Mouse (Mus musculus) MN1 (cell line): ENCODE measurements around the gene Nfxl1.
"Not testable (repeated sequence)": the region's sequence is repeated elsewhere in the genome, so short reads cannot be mapped to it uniquely, and the experiment has no call there.

ENCODE experiments used
- DNase-seq: peaks from one replicate; pipeline ENCODE4 v3.0.0-alpha.2; 2016; ENCODE audit warnings: low spot score

Gene Nfxl1

DNA sequence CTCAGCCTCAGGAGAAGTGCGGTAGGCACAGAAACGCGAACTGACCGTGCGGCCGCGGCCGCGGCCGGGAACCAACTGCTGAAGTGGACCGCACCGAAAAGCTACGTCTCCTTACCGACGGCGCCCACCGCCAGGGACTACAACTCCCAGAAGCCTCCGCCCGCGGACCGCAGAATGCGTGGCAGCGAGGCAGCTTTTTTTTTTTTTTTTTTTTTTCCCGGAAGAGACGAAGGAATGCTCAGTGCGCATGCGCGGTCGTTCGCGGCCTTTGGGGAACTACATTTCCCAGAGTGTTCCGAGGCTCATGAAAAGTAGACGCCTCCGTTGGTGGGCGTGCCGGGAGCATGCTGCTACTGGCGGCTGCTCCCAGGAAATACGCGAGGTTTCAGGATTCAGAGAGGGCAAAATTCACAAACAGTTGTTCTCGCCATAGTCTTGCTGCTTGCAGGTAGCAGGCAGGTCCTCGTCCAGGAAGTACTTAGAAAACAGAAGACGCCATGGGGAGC is at the start of gene Nfxl1:
TSS of gene Nfxl1 (minus strand) at position 141 of the 506 bp plus-strand sequence.
- DNase-seq, result peak; percentile 99

DNA sequence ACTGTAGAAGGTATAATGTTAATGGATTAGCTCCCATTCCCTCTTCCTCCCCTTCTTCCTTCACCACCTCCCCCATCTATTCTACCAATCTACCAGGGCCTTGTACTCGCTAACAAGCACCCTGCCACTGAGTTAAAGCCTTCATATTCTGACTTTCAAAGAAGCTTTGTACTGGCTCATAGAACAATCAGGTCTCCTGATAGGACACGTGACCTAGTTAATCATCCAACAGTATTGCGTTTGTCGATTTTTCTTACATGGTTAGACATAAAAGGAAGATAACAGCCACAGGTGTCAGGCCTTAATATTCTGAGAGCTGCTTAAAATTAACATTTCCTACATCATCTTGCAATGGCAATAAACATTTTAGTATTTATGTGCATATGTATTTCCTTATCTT is 43.7 kb upstream of the Nfxl1 start:
- no peak for DNase-seq

DNA sequence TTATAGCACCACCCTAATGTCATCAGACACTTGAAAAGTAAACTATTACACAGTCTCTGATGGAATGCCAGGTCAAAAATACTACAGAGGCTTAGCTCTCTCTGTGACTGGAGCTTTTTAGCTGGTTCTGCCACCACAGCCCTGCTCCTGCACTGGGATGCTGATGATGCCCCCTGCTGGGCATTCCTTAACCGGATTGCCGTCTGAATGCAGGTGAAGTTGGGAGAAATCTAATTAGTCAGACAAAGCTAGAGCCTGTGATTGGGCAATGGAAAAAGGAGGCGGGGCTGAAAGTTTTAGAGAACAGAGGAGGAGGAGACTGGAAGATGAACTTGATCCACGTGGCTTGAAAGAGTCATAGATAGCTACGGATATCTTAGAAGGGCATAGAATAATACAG is 41.5 kb upstream of the Nfxl1 start:
- no peak for DNase-seq

DNA sequence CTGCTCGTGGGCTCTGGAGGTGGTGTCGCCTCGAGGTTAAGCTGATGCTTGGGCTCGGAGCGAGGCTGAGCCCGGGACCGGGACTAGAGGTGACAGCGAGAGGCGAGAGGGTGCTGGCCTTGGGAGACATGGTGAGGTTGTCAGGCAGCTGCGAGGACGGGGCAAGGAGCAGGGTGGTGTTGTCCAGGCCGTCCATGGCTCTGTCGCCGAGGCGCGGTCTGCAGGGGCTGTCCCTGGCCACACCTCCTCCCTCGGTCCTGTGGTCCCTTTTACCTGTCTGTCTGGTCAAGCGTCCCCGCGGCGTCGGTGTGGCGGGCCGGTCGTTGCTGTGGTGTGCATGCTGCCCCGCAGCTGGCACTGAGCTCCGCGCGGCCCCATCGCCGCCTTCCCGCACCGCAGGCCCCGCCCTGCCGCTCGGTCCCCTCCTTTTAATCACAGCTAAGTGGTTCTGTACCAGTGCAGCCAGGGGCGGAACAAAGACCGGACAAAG is 27.8 kb upstream of the Nfxl1 start, which contains the start of gene Gm5868:
TSS of gene Gm5868 (minus strand) at position 360 of the 490 bp plus-strand sequence.
- DNase-seq, result peak; percentile 23

DNA sequence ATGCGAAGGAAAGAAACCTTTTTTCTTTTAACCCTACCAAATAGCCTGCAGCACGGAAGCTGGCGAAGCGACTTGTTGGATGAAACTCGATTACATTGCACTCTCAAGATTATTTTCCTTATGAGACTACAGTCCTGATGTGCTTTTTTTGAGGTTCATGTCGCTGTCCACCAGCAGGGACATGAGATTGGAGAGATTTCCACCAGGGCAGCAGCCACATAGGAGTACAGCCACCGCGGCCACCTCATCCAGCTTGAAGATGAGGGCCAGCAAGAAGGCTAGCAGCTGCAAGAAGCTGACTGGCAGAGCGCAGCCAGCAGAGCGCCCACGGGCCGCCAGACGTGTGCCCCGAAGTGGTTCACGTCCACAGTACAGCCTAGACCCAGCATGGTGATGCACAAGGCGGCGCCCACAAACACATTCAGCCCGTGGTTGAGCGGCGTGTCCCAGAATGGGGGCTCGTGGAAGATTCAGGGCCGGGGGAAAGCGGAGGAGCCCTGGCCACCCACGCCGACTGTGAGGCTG is 27.2 kb upstream of the Nfxl1 start:
- DNase-seq, result not testable (repeated sequence)

DNA sequence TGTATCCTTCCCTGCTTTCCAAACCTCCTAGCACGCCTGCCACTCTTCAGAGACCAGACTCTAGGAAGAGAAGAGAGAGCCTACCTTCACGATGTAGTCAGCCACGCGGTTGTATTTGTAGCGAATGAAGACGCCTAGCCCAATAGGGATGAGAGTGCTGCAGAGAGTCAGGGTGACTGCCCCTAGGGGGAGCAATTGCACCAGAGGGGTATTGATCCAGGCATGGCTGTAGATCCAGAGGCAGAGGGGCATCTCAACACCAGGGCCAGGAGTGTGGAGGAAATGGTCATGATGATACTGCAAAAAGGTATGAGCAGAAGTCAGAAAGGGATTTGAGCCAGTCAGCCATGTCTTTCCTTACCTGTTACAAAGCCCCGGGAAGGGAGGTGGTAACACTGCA is 26.6 kb upstream of the Nfxl1 start:
- DNase-seq, result not testable (repeated sequence)

DNA sequence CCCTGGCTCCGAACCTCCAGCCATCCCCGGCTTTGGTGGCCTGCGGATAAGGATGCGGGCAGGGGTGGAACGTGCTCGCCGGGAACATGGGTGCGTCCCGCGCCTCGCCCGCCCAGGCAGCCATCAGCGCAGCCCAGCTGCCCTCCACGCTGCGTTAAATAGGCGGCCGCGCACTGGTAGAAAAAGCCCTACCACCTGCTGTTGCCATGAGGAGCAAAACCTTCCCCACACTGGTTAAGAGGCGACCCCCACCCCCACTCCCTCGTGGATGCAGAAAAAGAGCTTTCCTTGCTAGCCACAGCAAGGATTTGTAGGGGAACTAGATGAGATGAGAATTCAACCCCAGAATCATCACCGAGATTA is 21.5 kb upstream of the Nfxl1 start, which contains the start of gene Zar1:
TSS of gene Zar1 (minus strand) at position 285 of the 363 bp plus-strand sequence.
- DNase-seq, result not testable (repeated sequence)

DNA sequence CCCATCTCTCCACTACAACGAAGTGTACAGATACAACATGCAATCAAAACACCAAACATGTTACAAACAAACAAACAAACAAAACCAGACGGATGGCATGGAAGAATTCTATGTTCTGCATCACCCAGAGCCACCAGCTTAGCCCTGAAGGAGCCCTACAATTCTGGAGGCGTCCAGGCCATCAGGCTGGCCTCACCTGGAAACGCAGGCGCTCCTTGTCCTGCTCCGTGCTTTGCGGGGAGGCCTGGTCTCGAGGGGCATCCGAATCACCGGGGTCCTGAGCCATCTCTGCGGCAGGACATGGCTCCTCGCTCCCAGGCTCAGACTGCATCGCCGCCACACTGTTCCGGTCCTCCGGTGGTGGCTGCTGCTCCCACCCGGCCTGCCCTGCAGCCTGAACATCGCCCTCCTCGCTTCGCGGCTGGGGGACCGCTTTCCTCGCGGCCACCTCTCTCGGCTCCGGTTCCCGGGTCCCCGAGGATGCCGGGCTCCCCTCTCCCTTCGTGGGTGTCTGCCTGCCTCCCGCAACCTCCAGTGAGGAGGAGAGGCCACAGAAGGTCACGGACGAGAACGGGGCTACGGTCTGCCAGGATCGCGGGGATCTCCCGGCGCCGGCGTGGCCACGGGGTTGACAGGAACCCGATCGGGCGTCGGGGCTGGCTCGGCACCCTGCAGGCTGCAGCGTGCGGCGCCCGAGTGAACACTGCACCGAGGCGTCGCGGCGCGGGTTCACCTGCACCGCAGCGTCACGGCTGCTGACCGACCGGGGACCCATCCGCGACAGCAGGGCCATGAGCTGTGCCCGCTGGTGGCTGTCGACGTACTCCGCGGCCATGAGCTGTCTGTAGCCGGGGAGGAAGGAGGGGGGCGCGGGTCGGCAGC is 20.8 kb upstream of the Nfxl1 start:
- DNase-seq, result not testable (repeated sequence)

DNA sequence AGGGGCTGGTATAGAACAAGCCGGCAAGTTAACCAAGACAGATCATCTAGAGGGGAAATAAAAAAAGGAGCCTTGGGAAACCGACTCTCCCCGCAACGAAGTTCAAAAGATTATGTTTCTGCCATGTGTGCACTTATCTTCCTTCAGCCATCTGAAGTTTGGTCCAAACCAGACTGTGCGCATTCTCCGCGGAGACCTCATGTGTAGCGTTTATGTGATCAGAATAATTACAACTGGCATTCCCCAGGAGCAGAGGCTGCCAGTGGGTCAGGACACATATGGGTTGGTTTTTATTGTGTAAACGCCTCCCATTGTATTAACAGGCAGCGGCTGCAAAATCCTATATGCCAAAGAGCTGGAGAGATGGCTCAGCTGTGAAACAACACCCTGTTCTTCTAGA is 20.1 kb upstream of the Nfxl1 start:
- DNase-seq, result not testable (repeated sequence)

DNA sequence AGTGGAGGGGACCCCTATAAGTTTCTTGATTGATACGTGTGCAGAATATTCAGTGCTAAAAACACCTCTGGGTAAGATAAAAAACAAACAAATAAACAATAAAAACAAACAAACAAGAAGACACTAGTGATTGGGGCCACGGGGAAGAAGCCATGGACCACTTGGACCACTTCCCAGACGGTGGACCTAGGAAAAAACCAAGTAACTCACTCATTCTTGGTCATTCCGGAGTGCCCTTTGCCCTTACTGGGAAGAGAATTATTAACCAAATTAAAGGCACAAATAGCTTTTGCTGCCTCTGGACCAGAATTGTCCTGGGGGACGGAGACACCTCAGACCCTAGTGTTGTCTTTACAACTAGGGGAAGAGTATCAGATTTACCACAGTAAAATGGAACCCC is 6.1 kb upstream of the Nfxl1 start:
- DNase-seq, result no peak

DNA sequence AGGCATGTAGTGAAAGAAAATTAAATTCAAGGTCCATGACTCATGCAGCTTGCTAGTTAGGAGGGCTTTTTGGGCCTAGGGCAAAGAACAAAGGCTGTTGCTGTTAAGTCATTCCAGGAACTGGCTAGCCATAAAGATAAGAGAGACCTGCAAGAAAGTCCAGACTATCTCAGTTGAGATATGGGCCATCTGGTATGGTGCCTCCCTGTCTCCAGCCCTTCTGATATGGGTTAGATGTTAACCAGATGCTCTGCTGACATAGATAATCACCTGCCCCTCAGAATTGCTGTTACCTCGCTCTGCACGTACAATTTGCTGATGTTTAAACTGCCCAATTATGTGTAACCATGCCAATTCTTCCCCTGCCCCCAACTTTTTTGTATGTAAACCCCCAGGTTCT is 3.7 kb upstream of the Nfxl1 start:
- not testable (repeated sequence) for DNase-seq

DNA sequence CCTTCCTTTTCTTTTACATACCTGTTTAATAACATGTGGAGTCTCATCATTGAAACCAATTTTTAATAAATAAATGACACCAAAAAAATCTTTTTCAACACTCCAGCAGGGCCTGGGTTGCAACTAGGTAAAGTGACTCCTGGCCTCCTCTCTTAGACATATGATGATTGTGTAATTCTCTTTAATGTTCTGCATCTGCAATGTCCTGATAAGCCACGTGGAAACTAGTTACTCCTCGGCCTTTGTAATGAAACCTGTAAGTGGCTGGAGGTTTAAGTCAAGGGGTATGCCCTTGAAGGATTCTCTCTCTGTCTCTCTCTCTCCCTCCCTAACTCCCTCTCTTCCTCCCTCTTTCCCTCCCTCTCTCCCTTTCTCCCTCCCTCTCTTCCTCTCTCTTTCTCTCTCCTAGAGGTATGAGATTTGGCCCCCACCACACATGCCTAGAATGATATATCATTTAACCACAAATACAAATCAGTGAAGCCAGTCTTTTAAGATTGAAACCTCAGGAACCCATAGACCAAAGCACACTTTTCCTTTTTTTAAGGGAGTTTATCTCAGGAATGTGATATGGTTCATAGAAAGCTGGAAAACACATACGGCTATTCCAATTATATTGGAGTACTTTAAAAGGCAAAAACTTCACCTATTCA is 1.6 kb upstream of the Nfxl1 start:
- no peak for DNase-seq

DNA sequence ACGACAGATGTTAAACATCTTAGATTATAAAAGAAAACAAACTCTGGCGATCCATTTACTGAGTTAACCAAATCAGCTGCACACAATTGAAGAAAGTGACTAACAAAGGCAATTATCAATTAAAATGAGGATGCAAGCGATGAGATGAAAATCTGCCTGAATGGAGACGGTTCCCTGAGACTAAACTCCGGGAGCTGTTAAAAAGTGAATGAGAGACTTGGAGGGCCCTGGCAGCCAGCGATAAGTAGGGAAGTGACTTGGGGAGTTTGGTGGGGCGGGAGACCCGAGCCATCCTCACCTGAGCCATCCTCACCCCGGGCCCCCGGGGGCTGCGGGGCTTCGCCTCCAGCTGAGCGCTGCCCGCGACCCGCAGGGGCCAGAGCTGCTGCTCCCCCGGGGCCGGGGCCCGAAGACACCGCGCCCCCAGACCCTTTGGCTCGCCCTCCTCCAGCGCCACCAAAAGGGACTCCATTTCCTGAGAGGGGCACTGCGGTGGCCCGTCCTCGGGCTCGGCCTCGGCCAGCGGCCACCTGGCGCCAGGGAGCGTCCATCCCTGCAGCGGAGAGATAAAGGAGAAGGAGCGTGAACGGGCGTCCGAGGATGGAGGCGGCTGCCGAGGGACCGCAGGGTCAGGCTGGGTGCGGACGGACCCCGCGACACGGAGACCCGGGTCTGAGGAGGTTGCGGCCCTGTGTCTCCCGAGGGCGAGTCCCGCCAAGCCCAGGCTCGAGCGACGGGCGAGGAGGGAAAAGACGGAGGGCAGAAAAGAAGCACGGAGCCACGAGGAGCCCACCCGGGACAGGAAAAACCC is 563 bp downstream of the Nfxl1 start:
- peak; percentile 25 for DNase-seq

DNA sequence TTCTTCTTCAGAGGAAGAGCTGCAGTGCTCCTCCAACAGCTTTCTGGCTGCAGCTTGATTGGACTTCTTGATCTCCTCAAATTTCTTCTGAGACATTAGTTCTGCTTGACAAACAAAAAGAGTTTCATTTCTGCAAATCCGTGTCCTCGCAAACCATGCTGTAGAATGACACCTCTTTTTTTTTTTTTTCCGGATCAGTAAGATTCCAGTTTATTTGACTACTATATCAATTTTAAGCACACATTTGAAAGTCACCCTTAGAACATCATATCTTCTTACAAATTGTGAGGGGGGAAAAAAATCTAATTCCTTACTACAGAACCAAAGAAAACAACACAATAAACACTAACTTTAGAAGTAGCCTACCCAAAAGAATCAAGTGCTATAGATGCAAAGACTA is 3.2 kb downstream of the Nfxl1 start:
- no peak for DNase-seq

DNA sequence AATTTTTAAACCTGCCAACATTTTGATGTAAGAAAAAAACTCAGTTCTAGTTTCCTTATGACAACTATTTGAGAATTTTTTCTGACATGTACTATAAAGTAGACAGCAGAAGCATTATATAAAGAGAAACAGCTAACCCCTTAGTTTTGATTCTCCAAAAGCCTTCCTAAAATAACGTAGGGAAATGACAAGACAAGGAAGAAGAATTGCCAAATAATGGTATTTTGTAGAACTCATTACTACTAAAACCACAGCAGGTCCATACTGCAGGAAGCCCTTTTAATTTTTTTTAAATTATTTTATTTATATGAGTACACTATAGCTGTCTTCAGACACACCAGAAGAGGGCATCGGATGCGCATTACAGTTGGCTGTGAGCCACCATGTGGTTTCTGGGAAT is 8.3 kb downstream of the Nfxl1 start:
- no peak for DNase-seq

DNA sequence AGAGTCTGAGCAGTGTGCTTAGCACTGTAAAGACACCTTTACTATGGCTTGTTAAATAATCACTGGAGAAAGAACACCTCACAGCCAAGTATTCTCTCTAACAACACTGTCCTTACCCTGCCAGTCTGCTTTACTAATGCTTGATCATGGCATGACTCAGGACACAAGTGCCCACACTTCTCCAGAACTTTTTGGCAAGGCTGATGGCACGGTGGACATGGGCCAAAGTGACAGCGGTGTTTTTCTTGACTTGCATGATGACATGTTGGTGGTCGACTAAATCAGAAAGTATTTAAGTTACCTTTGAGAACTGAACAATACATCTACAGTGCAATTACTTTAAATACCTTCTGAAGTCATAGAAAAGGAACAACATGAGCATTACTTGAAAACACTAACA is 30.6 kb downstream of the Nfxl1 start:
- no peak for DNase-seq

DNA sequence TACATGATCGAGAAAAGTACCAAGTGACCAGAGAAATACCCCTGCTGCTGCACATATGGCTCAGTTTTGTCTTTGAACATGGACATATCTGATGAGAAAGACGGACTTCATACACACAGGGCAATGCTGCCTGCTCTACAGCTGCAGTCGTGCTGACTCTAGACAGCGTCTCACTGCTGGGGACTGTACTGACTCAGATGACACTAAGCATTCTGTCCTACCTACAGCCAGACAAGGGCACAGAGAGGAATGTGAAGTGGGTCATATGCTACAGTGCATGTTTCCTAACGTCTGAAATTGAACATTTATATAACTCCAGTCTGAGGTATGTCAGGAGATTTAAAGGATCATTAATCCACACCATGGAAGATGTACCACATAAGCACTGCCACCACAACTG is 45.7 kb downstream of the Nfxl1 start:
- no peak for DNase-seq

DNA sequence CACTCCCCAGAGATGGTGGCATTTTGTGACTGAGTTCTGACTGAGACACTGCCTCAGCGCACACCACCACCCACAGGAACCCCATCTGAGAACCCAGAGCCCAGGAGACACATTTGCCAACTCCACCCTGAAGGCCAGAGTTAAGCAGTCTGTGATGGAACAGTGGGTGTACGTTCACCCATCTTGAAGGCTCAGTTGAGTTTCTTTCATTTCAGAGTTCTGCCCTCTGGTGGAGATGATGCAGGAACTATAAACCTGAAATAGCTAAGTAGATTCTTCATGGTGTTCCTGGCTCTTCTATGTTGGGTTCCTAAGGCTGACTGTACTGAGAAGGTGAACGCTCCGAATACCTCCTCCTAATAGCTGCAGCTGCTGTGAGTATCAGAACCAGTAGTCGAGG is 53.7 kb downstream of the Nfxl1 start:
- peak; percentile 16 for DNase-seq

DNA sequence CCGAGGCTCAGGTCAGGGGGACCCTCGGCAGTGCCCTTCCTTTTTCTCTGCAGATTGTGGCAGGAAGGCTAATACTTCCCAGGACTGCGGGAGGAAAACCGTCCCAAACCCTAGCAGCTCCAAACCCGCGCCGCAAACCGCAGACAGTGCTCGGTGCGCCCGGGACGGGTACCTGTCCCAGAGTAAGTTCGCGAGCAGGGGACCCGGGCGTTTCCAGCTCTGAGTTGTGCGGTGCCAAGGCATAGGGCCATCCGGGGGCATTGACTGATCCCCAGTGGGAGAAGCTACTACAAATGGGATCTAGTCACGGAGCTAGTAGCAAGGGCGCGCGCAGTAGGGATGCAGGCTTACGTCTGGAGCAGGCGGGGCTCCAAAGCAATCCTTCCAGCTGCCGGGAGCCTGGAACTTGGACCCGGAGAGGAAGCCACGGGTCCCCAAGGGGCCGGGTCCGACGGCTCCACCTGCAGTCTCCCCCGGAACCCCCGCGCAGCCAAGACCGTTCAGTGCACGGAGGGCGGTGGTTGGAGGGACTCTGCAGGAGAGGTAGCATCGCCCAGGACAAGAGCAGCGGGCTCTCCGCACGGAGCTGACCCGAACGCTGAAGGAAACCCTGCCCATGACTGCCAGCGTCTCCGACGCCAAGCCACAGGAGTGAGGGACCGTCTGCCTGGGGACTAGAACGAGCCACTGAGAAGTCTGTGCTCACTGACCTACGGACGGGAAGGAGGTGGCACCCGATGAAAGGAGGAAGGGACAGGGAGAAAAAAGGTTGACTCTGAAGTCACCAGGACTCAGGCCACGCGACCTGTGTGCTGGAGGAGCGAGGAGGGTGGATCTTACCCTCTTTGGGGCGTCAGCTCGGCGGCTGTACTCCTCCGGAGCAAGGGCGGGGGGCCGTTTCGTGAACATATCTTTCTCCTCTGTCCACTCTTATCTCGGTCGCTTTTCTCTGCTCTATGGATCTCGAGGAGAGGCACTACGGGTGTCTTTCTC is 55.7 kb downstream of the Nfxl1 start, which contains the start of gene Corin:
TSS of gene Corin (minus strand) at position 943 of the 993 bp plus-strand sequence.
- no peak for DNase-seq

DNA sequence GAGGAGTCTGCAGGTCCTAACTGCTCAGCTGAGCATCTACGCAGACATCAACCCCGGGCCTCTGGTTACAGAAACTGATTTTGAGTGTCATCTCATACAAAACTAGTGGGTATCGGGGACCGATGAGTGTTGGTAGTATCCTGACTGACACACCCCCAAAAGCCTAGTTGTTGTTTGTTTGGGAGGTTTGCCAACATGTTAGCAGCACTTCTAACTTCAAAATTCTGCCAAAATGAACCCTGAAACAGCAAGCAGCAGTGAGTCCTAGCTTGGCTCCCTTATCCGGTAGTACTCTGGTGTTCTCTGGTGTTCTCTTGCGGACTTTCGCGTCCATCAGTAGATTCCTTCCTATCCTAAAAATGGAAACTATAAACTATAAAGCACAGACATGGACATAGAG is 56.7 kb downstream of the Nfxl1 start:
- no peak for DNase-seq
